Mouse (Mus musculus): ENCODE measurements around the gene Tmem123.

DNA sequence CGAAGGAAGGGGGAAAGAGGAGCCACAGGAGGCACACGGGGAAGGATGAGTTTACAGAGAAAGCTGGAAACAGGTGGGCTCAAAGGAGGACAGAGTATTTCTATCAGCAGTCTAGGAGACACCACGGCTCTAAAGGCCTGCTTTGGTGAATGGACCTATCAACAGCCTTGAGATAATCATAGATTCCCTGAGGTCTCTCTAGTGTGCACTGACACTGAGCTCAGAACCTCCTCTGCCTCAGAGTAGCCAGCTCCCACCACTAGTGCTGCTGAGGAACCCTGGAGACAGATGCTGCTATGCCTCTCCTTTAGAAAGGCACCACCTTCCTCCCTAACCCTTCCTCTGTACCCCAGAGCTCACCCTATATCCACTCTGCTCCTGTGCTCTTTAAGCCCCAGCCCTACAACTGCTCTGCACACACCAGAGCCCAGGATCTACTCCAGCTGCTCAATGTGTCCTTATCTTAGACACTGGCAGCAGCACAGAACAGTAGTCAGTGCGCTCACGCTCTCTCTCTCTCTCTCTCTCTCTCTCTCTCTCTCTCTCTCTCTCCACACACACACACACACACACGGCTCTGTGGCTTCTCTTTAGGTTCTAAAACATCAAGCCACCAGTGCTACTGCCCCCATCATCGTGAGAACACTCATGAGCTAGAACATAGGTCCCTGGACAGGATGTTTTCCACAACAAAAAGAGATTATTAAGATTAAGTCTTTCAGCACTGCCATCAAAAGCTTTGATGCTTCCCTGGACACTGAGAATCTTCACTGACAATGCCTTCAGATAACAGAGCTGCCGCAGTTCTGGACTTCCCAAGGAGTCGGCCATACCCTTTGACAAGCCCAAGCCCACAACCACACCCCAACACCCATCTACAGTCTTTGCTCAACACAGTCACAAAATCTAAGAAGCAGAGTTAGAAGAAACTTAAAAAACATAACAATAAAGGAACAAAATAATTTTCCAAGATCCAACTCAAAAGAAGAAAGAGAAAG, 66.0 kb downstream of the Tmem123 start:
- TF ChIP-seq EP300 (IDR thresholded peaks at IDR 0.05; ENCODE audit: low read depth) (no peak), CTCF (IDR thresholded peaks at IDR 0.05; ENCODE audit: low read depth) (no peak)

Data from heart, postnatal 0 days (tissue).